Mouse (Mus musculus) thymus, adult 2 months (tissue): Measurements from ENCODE around the gene Zfp958.

ENCODE experiments used
- CTCF ChIP-seq: fragments of 200-500 bp; IDR thresholded peaks from 2 replicates; pipeline ENCODE4 v1.5.1; 2012; ENCODE audit warnings: mild to moderate bottlenecking, control low read depth, low read length, moderate library complexity, borderline replicate concordance; ENCODE audit not compliant: control insufficient read depth, poor library complexity, insufficient read depth; ENCODE audit errors: extremely low read depth
- POLR2A ChIP-seq: fragments of 200-500 bp; IDR thresholded peaks from 2 replicates; pipeline ENCODE4 v1.6.1; 2012; ENCODE audit warnings: mild to moderate bottlenecking, low read length, control low read depth, moderate library complexity; ENCODE audit not compliant: control insufficient read depth, poor library complexity, insufficient read depth; ENCODE audit errors: extremely low read depth

GRCm38 (mm10) chr8:4679796-4680195 lies 66.8 kb downstream of the Zfp958 start:
- no peak for TF ChIP-seq POLR2A
- no peak for TF ChIP-seq CTCF
